Mouse (Mus musculus) intestine, embryonic 15.5 days (tissue): ENCODE data around the gene Bmpr1a. TPM values are rescaled to one million over a fixed set of nuclear protein-coding genes. Genes with fewer than 3 reads are reported as not detected.

Experiments
- ATAC-seq: fragments of 200-750 bp; cut with Nextera tagmentation; 2 replicates; pipeline ENCODE4 v1.8.0; 2017; ENCODE audit warnings: moderate TSS enrichment, moderate library complexity
- H3K27ac ChIP-seq: fragments of 300-500 bp; sonication (generic); 2 replicates; pipeline ENCODE4 v1.5.1; 2015; ENCODE audit warnings: mild to moderate bottlenecking, inconsistent platforms
- H3K27me3 ChIP-seq: fragments of 300-500 bp; sonication (generic); replicated peaks from 2 replicates; pipeline ENCODE4 v1.6.1; 2015; ENCODE audit warnings: inconsistent platforms
- H3K36me3 ChIP-seq: fragments of 300-500 bp; sonication (generic); 2 replicates; pipeline ENCODE4 v1.6.1; 2015; ENCODE audit warnings: inconsistent platforms
- H3K4me1 ChIP-seq: fragments of 300-500 bp; sonication (generic); replicated peaks from 2 replicates; pipeline ENCODE4 v1.6.1; 2015; ENCODE audit warnings: inconsistent platforms
- H3K4me2 ChIP-seq: fragments of 300-500 bp; sonication (generic); replicated peaks from 2 replicates; pipeline ENCODE4 v1.6.1; 2015; ENCODE audit warnings: mild to moderate bottlenecking, inconsistent platforms
- H3K4me3 ChIP-seq: fragments of 300-500 bp; sonication (generic); replicated peaks from 2 replicates; pipeline ENCODE4 v1.5.1; 2015; ENCODE audit warnings: inconsistent platforms
- H3K9ac ChIP-seq: fragments of 300-500 bp; sonication (generic); 2 replicates; pipeline ENCODE4 v1.6.1; 2015; ENCODE audit warnings: inconsistent platforms
- H3K9me3 ChIP-seq: fragments of 300-500 bp; sonication (generic); 2 replicates; pipeline ENCODE4 v1.6.1; 2016; ENCODE audit warnings: inconsistent platforms
- WGBS: fragments of 180-500 bp; shearing (Covaris S2); methylation state at CpG from one replicate; pipeline ENCODE4 v1.1.7; 2015; 5-methylcytosine and 5-hydroxymethylcytosine counted together
- polyA plus RNA-seq: library from polyadenylated mRNA; unstranded; fragments of >200 nt; fragmentation: Nextera tagmentation; extraction: Ambion mirVana; gene quantifications from 2 replicates; pipeline ENCODE4 v1.2.1, GENCODE M21; 2015

The Bmpr1a gene
- 34.8 and 41.3 TPM in 2 replicates for polyA plus RNA-seq

GRCm38 (mm10) chr14:34503325-34503647 lies at the start of gene Bmpr1a:
Gene Bmpr1a, minus strand, starts transcription at chr14:34503341.
- H3K4me2 ChIP-seq, result peak within 1 kb of the TSS; percentile 64
- peak within 1 kb of the TSS; percentile 96 for H3K9ac ChIP-seq
- ATAC-seq, result no peak
- H3K4me3 ChIP-seq, result peak within 1 kb of the TSS; percentile 90
- no peaks in the 10 kb centered on the region for H3K36me3 ChIP-seq
- H3K4me1 ChIP-seq, result peaks cover 16% of the 10 kb centered on the region; the same call in 1 of the 2 replicates
- no peaks in the 10 kb centered on the region for H3K27me3 ChIP-seq
- WGBS, result 6% methylated on average over 15 of the region's 15 CpGs
- no peaks in the 10 kb centered on the region for H3K9me3 ChIP-seq
- peak within 1 kb of the TSS; percentile 97 for H3K27ac ChIP-seq

- no peaks in the 10 kb centered on the region for H3K9me3 ChIP-seq
- ATAC-seq, result no peak
- no peak overlapping the region for H3K9ac ChIP-seq
- H3K4me2 ChIP-seq, result no peak overlapping the region
- H3K4me1 ChIP-seq, result 0 out of 2 replicates have a peak, but pooled peaks cover 4% of the 10 kb centered on the region
- no peaks in the 10 kb centered on the region for H3K27me3 ChIP-seq
- WGBS, result 88% methylated on average over 5 of the region's 5 CpGs
- H3K4me3 ChIP-seq, result no peak overlapping the region
- H3K36me3 ChIP-seq, result no peaks in the 10 kb centered on the region
- no peak overlapping the region for H3K27ac ChIP-seq
Measured at GRCm38 (mm10) chr14:34552226-34552625, 49.1 kb upstream of the Bmpr1a start.

- peak; percentile 95 for ATAC-seq
- peak overlapping the region; percentile 83 for H3K9ac ChIP-seq
- H3K4me1 ChIP-seq, result peaks cover 15% of the 10 kb centered on the region; the same call in 1 of the 2 replicates
- H3K9me3 ChIP-seq, result no peaks in the 10 kb centered on the region
- peak overlapping the region; percentile 83 for H3K4me3 ChIP-seq
- WGBS, result under 1% methylated on average over 55 of the region's 55 CpGs
- peak overlapping the region; percentile 88 for H3K27ac ChIP-seq
- no peaks in the 10 kb centered on the region for H3K27me3 ChIP-seq
- H3K36me3 ChIP-seq, result no peaks in the 10 kb centered on the region
- peak overlapping the region; percentile 92 for H3K4me2 ChIP-seq
Measured at GRCm38 (mm10) chr14:34549004-34549671, 46.0 kb upstream of the Bmpr1a start.

- Histone ChIP-seq H3K27me3 (no peaks in the 10 kb centered on the region), H3K9ac (peak overlapping the region; percentile 83), H3K9me3 (no peaks in the 10 kb centered on the region), H3K36me3 (no peaks in the 10 kb centered on the region), H3K4me3 (peak overlapping the region; percentile 83), H3K27ac (peak overlapping the region; percentile 88), H3K4me2 (peak overlapping the region; percentile 92), H3K4me1 (peaks cover 17% of the 10 kb centered on the region; the same call in 1 of the 2 replicates)
- ATAC-seq, result peak; percentile 71
- 2% methylated on average over 27 of the region's 27 CpGs for WGBS
Measured at GRCm38 (mm10) chr14:34548391-34549001, 45.4 kb upstream of the Bmpr1a start.

- H3K9ac ChIP-seq, result no peak overlapping the region
- 28% methylated on average over 2 of the region's 2 CpGs for WGBS
- no peak overlapping the region for H3K4me3 ChIP-seq
- H3K36me3 ChIP-seq, result no peaks in the 10 kb centered on the region
- H3K9me3 ChIP-seq, result no peaks in the 10 kb centered on the region
- ATAC-seq, result no peak
- H3K27ac ChIP-seq, result no peak overlapping the region
- H3K27me3 ChIP-seq, result 0 out of 2 replicates have a peak, but pooled peaks cover 2% of the 10 kb centered on the region
- peaks cover 24% of the 10 kb centered on the region for H3K4me1 ChIP-seq
- H3K4me2 ChIP-seq, result no peak overlapping the region
Measured at GRCm38 (mm10) chr14:34544545-34544944, 41.4 kb upstream of the Bmpr1a start.

GRCm38 (mm10) chr14:34544001-34544400 lies 40.9 kb upstream of the Bmpr1a start:
- H3K9me3 ChIP-seq, result no peaks in the 10 kb centered on the region
- peak overlapping the region; percentile 58 for H3K27ac ChIP-seq
- H3K4me1 ChIP-seq, result peaks cover 22% of the 10 kb centered on the region
- H3K27me3 ChIP-seq, result 0 out of 2 replicates have a peak, but pooled peaks cover 2% of the 10 kb centered on the region
- no peak overlapping the region for H3K4me2 ChIP-seq
- no peak overlapping the region for H3K9ac ChIP-seq
- ATAC-seq, result no peak
- WGBS, result 90% methylated on average over 6 of the region's 6 CpGs
- no peaks in the 10 kb centered on the region for H3K36me3 ChIP-seq
- H3K4me3 ChIP-seq, result no peak overlapping the region

- H3K9me3 ChIP-seq, result no peaks in the 10 kb centered on the region
- H3K27ac ChIP-seq, result peak overlapping the region; percentile 58
- H3K4me2 ChIP-seq, result no peak overlapping the region
- no peak overlapping the region for H3K4me3 ChIP-seq
- WGBS, result 81% methylated on average over 6 of the region's 6 CpGs
- peaks cover 22% of the 10 kb centered on the region for H3K4me1 ChIP-seq
- H3K27me3 ChIP-seq, result 0 out of 2 replicates have a peak, but pooled peaks cover 2% of the 10 kb centered on the region
- H3K36me3 ChIP-seq, result no peaks in the 10 kb centered on the region
- H3K9ac ChIP-seq, result no peak overlapping the region
- no peak for ATAC-seq
Measured at GRCm38 (mm10) chr14:34543596-34543995, 40.5 kb upstream of the Bmpr1a start.

GRCm38 (mm10) chr14:34541896-34542295 lies 38.8 kb upstream of the Bmpr1a start:
- Histone ChIP-seq H3K27me3 (0 out of 2 replicates have a peak, but pooled peaks cover 2% of the 10 kb centered on the region), H3K4me3 (no peak overlapping the region), H3K4me2 (no peak overlapping the region), H3K4me1 (peaks cover 22% of the 10 kb centered on the region), H3K9me3 (no peaks in the 10 kb centered on the region), H3K27ac (peak overlapping the region; percentile 51; the same call in 1 of the 2 replicates), H3K36me3 (no peaks in the 10 kb centered on the region), H3K9ac (no peak overlapping the region)
- WGBS, result 86% methylated on average over 5 of the region's 5 CpGs
- ATAC-seq, result no peak

- H3K9me3 ChIP-seq, result no peaks in the 10 kb centered on the region
- peak; percentile 84 for ATAC-seq
- 10% methylated on average over 17 of the region's 17 CpGs for WGBS
- H3K9ac ChIP-seq, result no peak overlapping the region
- 0 out of 2 replicates have a peak, but pooled peaks cover 2% of the 10 kb centered on the region for H3K27me3 ChIP-seq
- peaks cover 24% of the 10 kb centered on the region for H3K4me1 ChIP-seq
- no peaks in the 10 kb centered on the region for H3K36me3 ChIP-seq
- no peak overlapping the region for H3K4me3 ChIP-seq
- peak overlapping the region; percentile 28 for H3K4me2 ChIP-seq
- H3K27ac ChIP-seq, result peak overlapping the region; percentile 86
Measured at GRCm38 (mm10) chr14:34540685-34541162, 37.6 kb upstream of the Bmpr1a start.

- Histone ChIP-seq H3K9me3 (no peaks in the 10 kb centered on the region), H3K4me2 (no peak overlapping the region)
Measured at GRCm38 (mm10) chr14:34535883-34536282, 32.7 kb upstream of the Bmpr1a start.

GRCm38 (mm10) chr14:34533537-34533936 lies 30.4 kb upstream of the Bmpr1a start:
- 85% methylated on average over 5 of the region's 5 CpGs for WGBS
- no peak overlapping the region for H3K4me2 ChIP-seq

More at GRCm38 (mm10) chr14:34535883-34536282, 32.7 kb upstream of the Bmpr1a start:
- H3K27ac ChIP-seq, result no peak overlapping the region
- no peak overlapping the region for H3K4me3 ChIP-seq
- H3K27me3 ChIP-seq, result no peaks in the 10 kb centered on the region
- peaks cover 3% of the 10 kb centered on the region; the same call in 1 of the 2 replicates for H3K4me1 ChIP-seq
- no peak overlapping the region for H3K9ac ChIP-seq
- 39% methylated on average over 4 of the region's 4 CpGs for WGBS
- H3K36me3 ChIP-seq, result no peaks in the 10 kb centered on the region
- peak; percentile 77 for ATAC-seq

GRCm38 (mm10) chr14:34532536-34532935 lies 29.4 kb upstream of the Bmpr1a start:
- H3K9ac ChIP-seq, result no peak overlapping the region
- H3K9me3 ChIP-seq, result no peaks in the 10 kb centered on the region
- no peak for ATAC-seq
- peaks cover 9% of the 10 kb centered on the region; the same call in 1 of the 2 replicates for H3K27me3 ChIP-seq
- no peak overlapping the region for H3K27ac ChIP-seq
- no peak overlapping the region for H3K4me3 ChIP-seq
- 59% methylated on average over 6 of the region's 6 CpGs for WGBS
- no peaks in the 10 kb centered on the region for H3K36me3 ChIP-seq
- peaks cover 3% of the 10 kb centered on the region; the same call in 1 of the 2 replicates for H3K4me1 ChIP-seq
- no peak overlapping the region for H3K4me2 ChIP-seq

More at GRCm38 (mm10) chr14:34533537-34533936, 30.4 kb upstream of the Bmpr1a start:
- Histone ChIP-seq H3K4me3 (no peak overlapping the region), H3K27ac (no peak overlapping the region), H3K27me3 (0 out of 2 replicates have a peak, but pooled peaks cover 2% of the 10 kb centered on the region), H3K9ac (no peak overlapping the region), H3K9me3 (no peaks in the 10 kb centered on the region), H3K36me3 (no peaks in the 10 kb centered on the region), H3K4me1 (peaks cover 3% of the 10 kb centered on the region; the same call in 1 of the 2 replicates)
- ATAC-seq, result no peak
